Mouse (Mus musculus) spleen, adult 2 months (tissue): ENCODE data around the gene Ntm.

Source experiments
- CTCF ChIP-seq: fragments of 200-500 bp; IDR thresholded peaks from 2 replicates; pipeline ENCODE4 v1.5.1; 2011; ENCODE audit warnings: mild to moderate bottlenecking, inconsistent platforms; ENCODE audit not compliant: insufficient read depth, insufficient read length, insufficient replicate concordance; ENCODE audit errors: extremely low read depth
- POLR2A ChIP-seq: fragments of 200-500 bp; IDR thresholded peaks from 2 replicates; pipeline ENCODE4 v1.6.1; 2011; ENCODE audit warnings: low read depth, low read length, inconsistent platforms

DNA sequence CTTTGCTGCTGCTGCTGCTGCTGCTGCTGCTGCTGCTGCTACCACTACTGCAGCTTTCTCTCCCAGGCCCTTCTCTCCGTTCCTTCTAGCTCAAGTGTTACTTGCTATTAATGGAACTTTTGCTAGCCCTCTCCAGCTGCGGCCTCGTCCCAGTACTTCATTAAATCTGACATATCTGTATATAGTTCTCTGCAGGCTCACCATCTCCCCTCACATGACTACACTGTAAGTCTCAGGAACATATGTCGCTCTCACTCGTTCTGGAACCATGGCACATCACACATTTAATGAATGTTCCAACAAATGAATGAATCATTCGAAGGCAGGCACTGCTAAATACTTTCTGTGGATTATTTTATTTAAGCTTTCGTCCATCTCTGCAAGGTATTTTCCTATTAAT lies 573.7 kb downstream of the Ntm start:
- no peak for TF ChIP-seq POLR2A
- no peak for TF ChIP-seq CTCF
